Mouse (Mus musculus) erythroblast, embryonic 14.5 days (primary cell): ENCODE results near the gene Pid1. TPM values are rescaled to one million over a fixed set of nuclear protein-coding genes. Genes with fewer than 3 reads are reported as not detected.

ENCODE experiments used
- H3K27me3 ChIP-seq: 2 replicates; pipeline ENCODE4 v1.6.1; 2012; ENCODE audit warnings: inconsistent platforms; ENCODE audit not compliant: control insufficient read depth
- H3K36me3 ChIP-seq: 2 replicates; pipeline ENCODE4 v1.6.1; 2012; ENCODE audit warnings: mild to moderate bottlenecking, inconsistent platforms; ENCODE audit not compliant: control insufficient read depth
- H3K4me1 ChIP-seq: 2 replicates; pipeline ENCODE4 v1.6.1; 2012; ENCODE audit warnings: inconsistent platforms; ENCODE audit not compliant: control insufficient read depth
- H3K4me3 ChIP-seq: replicated peaks from 2 replicates; pipeline ENCODE3; 2012; ENCODE audit warnings: moderate library complexity, mild to moderate bottlenecking, inconsistent platforms
- H3K9me3 ChIP-seq: 2 replicates; pipeline ENCODE4 v1.6.1; 2012; ENCODE audit warnings: low read length, inconsistent platforms, mixed read lengths; ENCODE audit not compliant: control insufficient read depth
- GATA1 ChIP-seq: IDR thresholded peaks from 2 replicates; pipeline ENCODE4 v1.6.1; 2012; ENCODE audit warnings: low read length, inconsistent platforms, mixed read lengths
- TAL1 ChIP-seq: IDR thresholded peaks from 3 replicates; pipeline ENCODE4 v1.6.1; 2012; ENCODE audit warnings: low read length, inconsistent platforms, mixed read lengths
- polyA plus RNA-seq: library from polyadenylated mRNA; stranded (reverse); fragments of >175 nt; gene quantifications from 2 replicates; pipeline ENCODE4 v1.2.3, GENCODE M21; 2012

Pid1 gene
- polyA plus RNA-seq, 1 experiment, result 0.05 TPM

DNA sequence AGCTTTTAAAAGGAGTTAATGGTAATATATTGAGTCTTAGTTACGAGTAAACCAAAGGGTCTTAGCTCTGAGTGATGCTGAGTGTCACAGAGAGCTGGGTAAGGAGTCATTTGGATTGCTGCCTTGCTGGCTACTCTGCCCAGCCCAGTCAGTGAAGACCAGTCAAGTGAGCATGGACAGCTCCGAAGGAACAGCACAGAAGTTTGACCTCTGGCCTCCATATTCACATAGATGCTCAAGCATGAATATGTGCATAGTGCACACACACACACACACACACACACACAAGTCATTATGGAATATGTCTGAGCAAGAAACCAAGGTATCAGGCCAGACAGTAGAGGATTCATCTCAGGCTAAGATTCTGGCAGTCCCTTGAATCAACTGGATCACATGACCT is 244.7 kb downstream of the Pid1 start:
- TF ChIP-seq GATA1 (no peak), TAL1 (no peak)
- H3K9me3 ChIP-seq, result peaks cover 3% of the 10 kb centered on the region; the same call in 1 of the 2 replicates
- no peaks in the 10 kb centered on the region for H3K27me3 ChIP-seq
- no peaks in the 10 kb centered on the region for H3K36me3 ChIP-seq
- H3K4me1 ChIP-seq, result no peaks in the 10 kb centered on the region
- no peak overlapping the region for H3K4me3 ChIP-seq

DNA sequence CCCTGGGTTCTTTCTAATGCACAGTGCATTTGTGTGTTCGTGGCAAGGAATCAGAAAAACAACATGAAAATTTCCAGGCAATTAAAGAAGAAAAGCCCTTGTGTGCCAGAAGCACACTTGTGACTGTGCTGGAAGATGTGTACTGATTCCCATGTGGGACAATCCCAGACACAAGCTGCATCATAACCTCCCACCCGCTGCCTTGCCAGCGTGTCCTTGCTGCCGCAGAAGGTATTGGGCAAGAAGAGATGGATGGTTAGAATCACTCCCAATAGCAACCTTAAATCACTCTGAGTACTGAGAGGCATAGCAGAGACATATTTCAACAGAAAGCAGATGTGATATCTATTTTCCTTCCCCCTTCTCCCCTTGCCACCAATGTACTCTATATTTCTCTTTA is 257.2 kb downstream of the Pid1 start:
- H3K9me3 ChIP-seq, result peaks cover 4% of the 10 kb centered on the region
- no peaks in the 10 kb centered on the region for H3K4me1 ChIP-seq
- H3K36me3 ChIP-seq, result no peaks in the 10 kb centered on the region
- TF ChIP-seq TAL1 (no peak), GATA1 (no peak)
- no peak overlapping the region for H3K4me3 ChIP-seq
- no peaks in the 10 kb centered on the region for H3K27me3 ChIP-seq

DNA sequence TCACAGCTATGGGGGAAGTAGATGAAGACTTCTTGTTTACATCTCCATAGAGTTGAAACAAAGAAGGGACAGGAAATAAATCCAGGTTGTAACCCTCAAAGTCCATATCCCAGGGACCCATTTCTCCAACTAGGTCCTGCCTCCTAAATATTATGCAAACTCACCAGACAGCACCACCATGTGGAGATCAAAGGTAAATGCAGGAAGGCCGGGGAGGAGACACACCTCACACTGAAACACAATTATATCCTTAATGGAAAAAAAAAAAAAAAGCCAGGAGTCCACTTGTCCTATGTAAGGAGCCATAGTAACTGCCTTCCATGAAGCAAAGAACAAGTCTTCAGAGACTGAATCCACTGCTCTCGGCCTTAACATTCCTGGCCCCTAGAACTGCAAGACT is 261.9 kb downstream of the Pid1 start:
- TF ChIP-seq TAL1 (no peak), GATA1 (no peak)
- Histone ChIP-seq H3K4me1 (no peaks in the 10 kb centered on the region), H3K4me3 (no peak overlapping the region), H3K27me3 (no peaks in the 10 kb centered on the region), H3K9me3 (peaks cover 4% of the 10 kb centered on the region), H3K36me3 (no peaks in the 10 kb centered on the region)

DNA sequence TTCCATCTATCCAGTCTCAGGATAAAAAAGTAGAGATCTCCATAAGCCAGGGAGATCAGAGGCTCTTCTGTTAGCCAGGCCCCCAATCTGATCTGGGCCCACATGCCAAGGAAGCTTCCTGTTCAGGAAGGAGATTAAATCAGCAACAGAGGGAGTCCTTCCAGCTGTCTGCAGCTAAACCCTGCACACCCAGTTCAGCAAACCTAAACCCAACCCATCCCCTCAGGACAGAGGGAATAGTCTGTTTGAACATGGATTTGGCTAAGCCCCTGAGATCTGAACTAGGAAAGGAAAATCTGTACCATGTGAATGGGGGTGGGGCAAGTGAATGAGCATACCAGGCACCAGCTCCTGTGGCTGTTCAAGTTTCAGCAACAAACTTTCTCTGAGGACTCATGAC is 266.6 kb downstream of the Pid1 start:
- no peak for TF ChIP-seq TAL1
- no peaks in the 10 kb centered on the region for H3K4me1 ChIP-seq
- no peaks in the 10 kb centered on the region for H3K27me3 ChIP-seq
- H3K4me3 ChIP-seq, result no peak overlapping the region
- 0 out of 2 replicates have a peak, but pooled peaks cover 2% of the 10 kb centered on the region for H3K9me3 ChIP-seq
- no peaks in the 10 kb centered on the region for H3K36me3 ChIP-seq

DNA sequence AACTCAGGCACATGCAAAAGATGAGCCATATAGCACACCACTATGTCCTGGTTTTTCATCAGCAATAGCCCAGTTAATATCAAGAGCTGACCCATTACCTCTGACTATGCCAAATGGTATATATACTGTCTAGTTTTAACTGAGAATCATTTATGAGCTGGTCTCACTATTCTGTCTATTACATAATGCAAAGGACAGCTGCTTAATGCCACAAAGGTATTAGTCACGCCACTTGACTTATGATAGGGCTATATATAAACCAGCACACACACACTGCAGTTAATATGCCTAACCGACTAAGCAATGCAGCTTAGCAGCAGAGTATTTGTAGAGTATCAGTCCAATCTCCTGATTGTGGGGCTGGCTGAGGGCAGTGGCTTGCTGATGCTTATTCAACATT is 270.7 kb downstream of the Pid1 start:
- no peaks in the 10 kb centered on the region for H3K36me3 ChIP-seq
- TF ChIP-seq TAL1 (no peak), GATA1 (no peak)

DNA sequence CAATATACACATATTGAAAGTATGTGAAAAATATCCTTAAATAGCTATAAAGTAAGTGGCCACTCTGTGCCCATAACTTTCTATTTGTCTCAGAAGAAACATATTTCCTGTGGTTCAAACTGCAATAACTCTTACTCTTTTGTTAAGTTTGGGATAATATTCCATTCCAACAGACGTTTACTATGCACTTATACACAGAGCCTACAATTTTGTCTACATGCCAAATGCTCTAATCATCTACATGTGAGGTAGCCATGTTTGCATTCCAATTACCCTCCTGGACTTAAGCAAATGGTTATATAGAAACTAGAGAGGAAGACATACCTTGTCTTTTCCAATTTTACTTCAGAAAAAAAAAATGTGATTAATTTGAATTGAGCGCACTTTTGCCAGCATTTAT is 274.3 kb downstream of the Pid1 start:
- H3K27me3 ChIP-seq, result no peaks in the 10 kb centered on the region

More for the DNA sequence above, 270.7 kb downstream of the Pid1 start:
- Histone ChIP-seq H3K4me3 (no peak overlapping the region), H3K27me3 (no peaks in the 10 kb centered on the region), H3K9me3 (no peaks in the 10 kb centered on the region), H3K4me1 (no peaks in the 10 kb centered on the region)

DNA sequence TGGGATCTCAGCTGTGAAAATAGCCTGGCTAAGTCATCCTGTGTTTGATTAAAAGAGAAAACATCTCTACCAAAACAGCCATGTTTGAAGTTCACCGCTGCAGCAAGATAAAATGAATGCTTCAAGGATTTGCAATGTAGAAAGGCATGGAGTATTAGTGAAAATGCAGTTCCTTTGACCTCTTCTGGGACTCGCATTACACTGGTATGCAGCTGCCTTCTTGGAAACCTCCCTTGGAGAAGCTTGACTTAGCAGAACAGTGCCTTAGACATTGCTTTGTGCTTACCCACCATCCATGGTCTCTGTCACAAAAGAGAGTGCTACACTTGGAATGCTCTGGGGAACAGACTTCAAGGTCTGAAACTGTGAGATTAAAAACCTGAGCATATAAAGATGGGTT is 276.0 kb downstream of the Pid1 start:
- H3K9me3 ChIP-seq, result no peaks in the 10 kb centered on the region; the same call in 1 of the 2 replicates
- H3K4me1 ChIP-seq, result no peaks in the 10 kb centered on the region
- no peaks in the 10 kb centered on the region for H3K36me3 ChIP-seq
- no peaks in the 10 kb centered on the region for H3K27me3 ChIP-seq
- no peak overlapping the region for H3K4me3 ChIP-seq
- TF ChIP-seq GATA1, result no peak
- no peak for TF ChIP-seq TAL1

More for the DNA sequence above, 274.3 kb downstream of the Pid1 start:
- H3K4me3 ChIP-seq, result no peak overlapping the region
- TF ChIP-seq TAL1, result no peak
- TF ChIP-seq GATA1, result no peak
- no peaks in the 10 kb centered on the region for H3K36me3 ChIP-seq
- H3K4me1 ChIP-seq, result no peaks in the 10 kb centered on the region
- H3K9me3 ChIP-seq, result no peaks in the 10 kb centered on the region; the same call in 1 of the 2 replicates

DNA sequence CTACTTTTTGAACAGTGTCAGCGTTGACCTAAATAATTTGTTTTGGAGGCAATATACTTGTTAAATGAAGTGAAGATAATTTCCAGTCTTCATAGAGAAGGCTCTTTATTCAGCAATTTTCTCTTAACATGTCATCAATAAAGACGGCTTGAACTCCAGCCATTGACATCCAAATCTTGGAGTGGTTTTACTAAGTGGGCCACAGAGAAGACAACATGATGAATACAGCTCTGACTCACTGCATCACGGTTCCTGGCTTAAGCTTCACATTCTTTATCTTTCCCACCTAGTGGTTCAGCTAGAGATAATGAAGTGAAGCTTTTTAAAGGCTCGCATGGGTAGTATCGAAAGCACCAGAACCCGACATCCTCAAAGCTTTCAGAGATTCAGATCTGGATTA is 276.7 kb downstream of the Pid1 start:
- TF ChIP-seq TAL1 (no peak), GATA1 (no peak)
- Histone ChIP-seq H3K36me3 (no peaks in the 10 kb centered on the region), H3K9me3 (no peaks in the 10 kb centered on the region; the same call in 1 of the 2 replicates)

DNA sequence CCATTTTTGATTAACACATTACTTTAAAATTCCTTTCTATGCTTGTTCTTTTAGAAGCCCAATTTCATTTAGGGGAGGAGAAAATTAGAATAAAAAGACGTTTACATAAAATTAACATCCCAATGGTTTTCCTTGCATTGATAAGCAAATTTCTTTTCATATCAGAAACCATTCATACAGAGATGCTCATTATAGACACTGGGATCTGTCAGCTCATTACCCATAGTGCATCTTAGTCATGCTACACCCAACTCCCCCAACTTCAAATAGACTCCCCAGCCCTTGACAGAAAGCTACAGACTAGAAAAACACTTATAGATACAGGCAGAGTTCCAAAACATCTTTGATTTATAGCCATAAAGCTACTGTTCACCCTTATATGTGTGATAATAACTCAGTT is 277.5 kb downstream of the Pid1 start:
- H3K27me3 ChIP-seq, result no peaks in the 10 kb centered on the region
- no peaks in the 10 kb centered on the region for H3K4me1 ChIP-seq
- no peak overlapping the region for H3K4me3 ChIP-seq
- H3K36me3 ChIP-seq, result no peaks in the 10 kb centered on the region
- no peaks in the 10 kb centered on the region; the same call in 1 of the 2 replicates for H3K9me3 ChIP-seq
- TF ChIP-seq TAL1 (no peak), GATA1 (no peak)

More for the DNA sequence above, 276.7 kb downstream of the Pid1 start:
- H3K4me3 ChIP-seq, result no peak overlapping the region
- H3K4me1 ChIP-seq, result no peaks in the 10 kb centered on the region
- no peaks in the 10 kb centered on the region for H3K27me3 ChIP-seq

DNA sequence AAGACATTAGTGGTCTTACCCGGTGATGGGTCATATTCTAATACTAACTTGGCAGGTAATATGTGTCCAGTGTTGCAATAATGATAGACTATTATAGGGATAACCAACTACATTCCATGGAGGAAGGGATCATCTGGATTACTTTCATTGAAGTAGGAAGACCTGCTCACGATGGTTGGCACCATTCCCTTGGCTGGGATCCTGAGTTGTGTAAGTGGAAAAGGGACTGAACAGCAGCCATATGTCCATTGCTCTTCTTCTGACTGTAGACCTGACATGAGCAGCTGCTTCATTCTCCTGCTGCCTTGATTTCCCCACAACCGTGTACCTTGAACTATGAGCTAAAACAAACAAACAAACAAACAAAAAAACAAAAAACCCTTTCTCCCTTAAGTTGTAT is 278.6 kb downstream of the Pid1 start:
- Histone ChIP-seq H3K27me3 (no peaks in the 10 kb centered on the region), H3K4me3 (no peak overlapping the region), H3K4me1 (no peaks in the 10 kb centered on the region), H3K9me3 (no peaks in the 10 kb centered on the region; the same call in 1 of the 2 replicates), H3K36me3 (no peaks in the 10 kb centered on the region)
- no peak for TF ChIP-seq GATA1
- no peak for TF ChIP-seq TAL1
